Mouse (Mus musculus): ENCODE results near the gene Pgs1. TPM values are rescaled to one million over a fixed set of nuclear protein-coding genes. Genes with fewer than 3 reads are reported as not detected.

The Pgs1 gene
- total and polyA plus RNA-seq, 2 experiments from 2014 or later: 54.4 to 63.0 TPM

DNA sequence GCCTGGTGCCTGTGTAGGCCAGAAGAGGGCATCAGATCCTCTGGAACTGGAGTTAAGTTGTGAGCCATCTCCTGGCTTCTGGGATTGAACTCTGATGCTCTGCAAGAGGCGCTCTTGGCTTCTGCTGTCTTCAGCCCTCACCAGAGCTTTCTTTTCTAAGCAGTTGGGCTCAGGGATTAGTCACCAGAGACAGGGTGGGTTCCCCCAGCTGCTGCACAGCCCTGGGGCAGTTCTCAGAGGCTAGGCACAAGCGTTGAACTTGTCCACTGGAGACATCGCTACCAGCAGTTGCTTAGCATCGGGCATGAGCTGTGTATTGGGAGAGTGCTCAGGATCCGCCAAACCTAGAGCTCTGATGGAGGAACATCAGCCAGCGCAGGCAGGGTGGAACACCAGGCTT is 43.1 kb downstream of the Pgs1 start:
- no peak overlapping the region for H3K4me3 ChIP-seq (ENCODE audit: low read depth, low read length)
- no peak for ATAC-seq
- H3K27ac ChIP-seq (ENCODE audit: low read depth, low read length): no peak overlapping the region
- 91% methylated on average over 6 of the region's 6 CpGs for WGBS
- H3K36me3 ChIP-seq (ENCODE audit: insufficient read depth): peaks cover 23% of the 10 kb centered on the region
- H3K9ac ChIP-seq: no peak overlapping the region
- peak; percentile 20; the same call in 1 of the 2 replicates for TF ChIP-seq CTCF (IDR thresholded peaks at IDR 0.05; ENCODE audit: low read depth)
- no peaks in the 10 kb centered on the region for H3K9me3 ChIP-seq (ENCODE audit: low read length)
- no peak for DNase-seq
- H3K27me3 ChIP-seq (ENCODE audit: insufficient read depth, low read length): no peaks in the 10 kb centered on the region
- H3K4me2 ChIP-seq (ENCODE audit: low read depth): no peak overlapping the region
- no peaks in the 10 kb centered on the region for H3K4me1 ChIP-seq (ENCODE audit: insufficient read depth)

DNA sequence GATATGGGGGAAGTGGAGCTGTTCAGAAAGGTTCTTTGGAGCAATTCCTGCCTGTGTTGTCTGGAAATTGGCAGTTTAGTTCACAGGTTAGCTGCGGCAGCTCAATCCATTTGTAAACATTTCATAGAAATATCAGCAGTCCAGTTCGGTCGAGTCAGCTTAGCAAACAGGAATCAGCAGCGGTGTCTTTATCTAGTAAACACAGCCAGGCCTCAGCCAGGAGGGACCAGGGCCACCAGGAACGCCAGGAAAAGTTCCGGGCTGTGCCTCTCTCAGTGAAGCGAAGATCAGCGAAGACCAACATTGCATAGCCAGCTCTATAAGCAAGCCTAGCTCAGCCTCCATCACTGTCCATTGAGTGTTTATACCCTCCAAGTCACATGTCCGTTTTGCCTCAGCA is 45.0 kb downstream of the Pgs1 start:
- Histone ChIP-seq H3K4me2 (ENCODE audit: low read depth) (no peak overlapping the region), H3K4me1 (ENCODE audit: insufficient read depth) (no peaks in the 10 kb centered on the region), H3K9me3 (ENCODE audit: low read length) (no peaks in the 10 kb centered on the region), H3K27me3 (ENCODE audit: insufficient read depth, low read length) (no peaks in the 10 kb centered on the region), H3K36me3 (ENCODE audit: insufficient read depth) (peaks cover 9% of the 10 kb centered on the region; the same call in 1 of the 2 replicates), H3K9ac (no peak overlapping the region), H3K27ac (ENCODE audit: low read depth, low read length) (no peak overlapping the region), H3K4me3 (ENCODE audit: low read depth, low read length) (no peak overlapping the region)
- WGBS: 98% methylated on average over 9 of the region's 9 CpGs
- no peak for DNase-seq
- ATAC-seq: no peak
- TF ChIP-seq CTCF (IDR thresholded peaks at IDR 0.05; ENCODE audit: low read depth): no peak

DNA sequence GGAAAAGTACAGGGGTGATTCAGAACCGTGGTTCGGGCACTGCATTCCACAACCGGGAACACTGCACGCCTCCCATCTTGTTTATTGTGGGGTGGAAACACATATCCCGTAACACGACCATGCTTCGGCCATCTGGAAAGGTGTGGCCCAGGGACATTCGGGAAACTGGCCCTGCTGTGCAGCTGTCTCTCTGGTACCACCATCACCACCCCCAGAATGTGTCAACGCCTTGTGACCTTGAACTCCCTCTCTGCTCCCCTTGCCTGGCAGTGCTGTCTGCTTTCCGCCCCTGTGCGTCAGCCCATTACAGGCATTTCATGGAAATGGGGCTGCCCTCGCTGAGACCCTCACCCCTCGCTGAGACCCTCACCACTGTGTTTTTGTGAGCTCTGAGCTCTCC is 48.3 kb downstream of the Pgs1 start:
- no peaks in the 10 kb centered on the region for H3K36me3 ChIP-seq (ENCODE audit: insufficient read depth)
- H3K4me2 ChIP-seq (ENCODE audit: low read depth): no peak overlapping the region
- 88% methylated on average over 13 of the region's 13 CpGs for WGBS
- no peak for ATAC-seq
- H3K27me3 ChIP-seq (ENCODE audit: insufficient read depth, low read length): no peaks in the 10 kb centered on the region
- H3K27ac ChIP-seq (ENCODE audit: low read depth, low read length): no peak overlapping the region
- no peak for TF ChIP-seq CTCF (IDR thresholded peaks at IDR 0.05; ENCODE audit: low read depth)
- H3K9ac ChIP-seq: no peak overlapping the region
- no peak for DNase-seq
- no peaks in the 10 kb centered on the region for H3K4me1 ChIP-seq (ENCODE audit: insufficient read depth)
- H3K9me3 ChIP-seq (ENCODE audit: low read length): no peaks in the 10 kb centered on the region
- no peak overlapping the region for H3K4me3 ChIP-seq (ENCODE audit: low read depth, low read length)

DNA sequence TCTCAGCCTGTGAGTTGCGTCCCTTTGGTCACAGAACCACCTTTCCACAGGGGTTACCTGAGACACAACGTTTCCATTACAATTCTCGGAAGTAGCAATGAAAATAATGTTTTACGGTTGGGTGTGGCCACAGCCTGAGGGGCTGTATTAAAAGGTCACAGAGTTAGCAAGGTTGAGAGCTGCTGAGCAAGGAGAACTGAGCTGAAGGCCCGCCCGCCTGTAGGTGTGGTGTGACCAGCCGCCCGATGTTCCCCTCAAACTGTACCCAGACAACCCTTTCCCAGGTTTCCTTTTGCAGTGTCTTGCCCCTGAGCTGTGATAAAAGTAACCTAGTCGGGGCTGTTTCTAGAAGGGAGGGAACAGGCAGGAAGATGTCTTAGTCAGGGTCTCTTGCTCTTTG is 49.0 kb downstream of the Pgs1 start:
- no peak for DNase-seq
- Histone ChIP-seq H3K27me3 (ENCODE audit: insufficient read depth, low read length) (no peaks in the 10 kb centered on the region), H3K9me3 (ENCODE audit: low read length) (no peaks in the 10 kb centered on the region), H3K4me3 (ENCODE audit: low read depth, low read length) (no peak overlapping the region), H3K27ac (ENCODE audit: low read depth, low read length) (no peak overlapping the region), H3K9ac (no peak overlapping the region), H3K4me1 (ENCODE audit: insufficient read depth) (no peaks in the 10 kb centered on the region), H3K4me2 (ENCODE audit: low read depth) (no peak overlapping the region), H3K36me3 (ENCODE audit: insufficient read depth) (no peaks in the 10 kb centered on the region)
- WGBS: 92% methylated on average over 9 of the region's 9 CpGs
- no peak for TF ChIP-seq CTCF (IDR thresholded peaks at IDR 0.05; ENCODE audit: low read depth)
- ATAC-seq: no peak

DNA sequence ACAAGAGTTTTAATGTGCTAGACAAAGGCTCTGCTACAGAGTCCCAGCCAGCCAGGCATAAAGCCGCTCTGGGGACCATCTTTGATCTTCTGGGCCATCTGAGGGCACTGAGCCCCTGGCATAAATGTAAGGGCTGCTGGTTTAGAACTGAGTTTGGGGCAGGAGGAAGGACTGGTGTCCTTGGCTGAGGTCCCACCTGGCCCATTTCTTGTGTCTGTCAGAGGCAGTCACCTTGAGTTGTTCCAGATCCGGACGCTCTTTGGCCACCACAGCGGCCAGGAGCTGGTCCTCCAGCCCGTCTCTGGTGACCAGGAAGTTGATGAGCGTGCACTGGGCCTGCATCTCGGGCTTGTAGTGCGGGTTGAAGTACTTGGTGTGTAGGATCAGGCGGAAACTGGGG is 56.7 kb downstream of the Pgs1 start:
- DNase-seq (no peak), ATAC-seq (no peak)
- Histone ChIP-seq H3K4me1 (ENCODE audit: insufficient read depth) (0 out of 2 replicates have a peak, but pooled peaks cover 4% of the 10 kb centered on the region), H3K27ac (ENCODE audit: low read depth, low read length) (no peak overlapping the region), H3K9me3 (ENCODE audit: low read length) (no peaks in the 10 kb centered on the region), H3K9ac (no peak overlapping the region), H3K27me3 (ENCODE audit: insufficient read depth, low read length) (no peaks in the 10 kb centered on the region), H3K4me2 (ENCODE audit: low read depth) (no peak overlapping the region), H3K36me3 (ENCODE audit: insufficient read depth) (no peaks in the 10 kb centered on the region), H3K4me3 (ENCODE audit: low read depth, low read length) (no peak overlapping the region)
- no peak for TF ChIP-seq CTCF (IDR thresholded peaks at IDR 0.05; ENCODE audit: low read depth)
- 80% methylated on average over 9 of the region's 9 CpGs for WGBS

DNA sequence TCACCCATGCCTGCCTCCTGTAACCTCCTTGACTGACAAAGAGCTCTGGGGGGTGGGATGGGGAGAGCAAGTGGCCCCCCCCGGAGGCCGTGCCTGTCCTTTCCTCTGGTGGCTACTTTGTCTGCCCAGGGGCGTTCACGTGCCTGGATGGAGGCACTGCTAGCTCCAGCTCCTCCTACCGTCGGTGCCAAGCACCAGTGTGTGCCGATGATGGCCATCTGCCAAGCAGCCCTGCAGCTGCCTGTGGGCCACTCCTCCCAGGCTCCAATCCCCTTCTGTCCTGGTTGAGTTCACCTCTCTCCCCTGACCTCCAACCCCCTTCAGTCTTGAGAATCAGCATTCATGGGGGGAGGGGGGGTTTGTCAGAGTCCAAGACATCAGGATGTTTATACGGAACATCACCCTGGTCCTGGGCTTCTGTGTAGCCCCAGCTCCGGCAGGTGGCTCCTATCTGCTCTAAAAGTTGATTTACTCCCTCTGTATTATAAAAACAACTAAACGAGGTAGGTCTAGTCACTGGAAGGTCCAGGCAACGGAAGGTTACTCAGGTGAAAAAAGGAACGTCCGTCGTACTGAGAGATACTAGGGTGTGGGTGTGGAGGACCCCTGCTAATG is 57.3 kb downstream of the Pgs1 start:
- Histone ChIP-seq H3K4me2 (ENCODE audit: low read depth) (no peak overlapping the region), H3K4me3 (ENCODE audit: low read depth, low read length) (no peak overlapping the region), H3K27ac (ENCODE audit: low read depth, low read length) (no peak overlapping the region; the same call in 1 of the 2 replicates), H3K27me3 (ENCODE audit: insufficient read depth, low read length) (no peaks in the 10 kb centered on the region), H3K4me1 (ENCODE audit: insufficient read depth) (0 out of 2 replicates have a peak, but pooled peaks cover 4% of the 10 kb centered on the region), H3K9me3 (ENCODE audit: low read length) (no peaks in the 10 kb centered on the region), H3K9ac (no peak overlapping the region), H3K36me3 (ENCODE audit: insufficient read depth) (no peaks in the 10 kb centered on the region)
- ATAC-seq: peak; percentile 76
- 47% methylated on average over 14 of the region's 14 CpGs for WGBS
- TF ChIP-seq CTCF (IDR thresholded peaks at IDR 0.05; ENCODE audit: low read depth): peak; percentile 39; the same call in 1 of the 2 replicates
- peak; percentile 71 for DNase-seq

DNA sequence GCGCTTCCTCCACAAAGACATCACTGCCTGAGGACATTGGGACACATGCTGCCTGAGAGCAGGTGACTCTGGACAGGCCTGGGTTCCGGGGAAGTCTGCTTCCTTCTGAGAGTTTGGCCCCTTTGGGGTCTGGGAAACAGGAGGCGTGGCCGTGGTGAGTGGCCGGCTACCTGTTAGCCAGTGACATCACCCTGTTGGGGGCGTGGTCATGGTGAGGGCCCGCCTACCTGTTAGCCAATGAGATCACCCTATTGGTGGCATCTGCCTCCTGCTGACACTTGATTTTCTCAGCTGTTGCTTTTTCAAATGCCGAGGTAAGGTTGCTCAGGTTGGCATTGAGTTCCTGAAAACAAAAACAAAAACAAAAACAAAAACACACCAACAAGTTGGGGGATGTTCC is 63.5 kb downstream of the Pgs1 start:
- no peaks in the 10 kb centered on the region for H3K27me3 ChIP-seq (ENCODE audit: insufficient read depth, low read length)
- DNase-seq: no peak
- H3K4me3 ChIP-seq (ENCODE audit: low read depth, low read length): no peak overlapping the region
- TF ChIP-seq CTCF (IDR thresholded peaks at IDR 0.05; ENCODE audit: low read depth): no peak
- no peaks in the 10 kb centered on the region for H3K9me3 ChIP-seq (ENCODE audit: low read length)
- no peak overlapping the region for H3K9ac ChIP-seq
- H3K4me2 ChIP-seq (ENCODE audit: low read depth): no peak overlapping the region
- H3K27ac ChIP-seq (ENCODE audit: low read depth, low read length): no peak overlapping the region
- no peaks in the 10 kb centered on the region for H3K36me3 ChIP-seq (ENCODE audit: insufficient read depth)
- 30% methylated on average over 8 of the region's 8 CpGs for WGBS
- no peaks in the 10 kb centered on the region for H3K4me1 ChIP-seq (ENCODE audit: insufficient read depth)
- ATAC-seq: no peak
